Mouse (Mus musculus) embryonic facial prominence, embryonic 15.5 days (tissue): ENCODE results near the gene Syngr1. TPM values are rescaled to one million over a fixed set of nuclear protein-coding genes. Genes with fewer than 3 reads are reported as not detected.
A peak's percentile ranks its signal among the peaks of the same experiment; 100 is the strongest.

Source experiments
- ATAC-seq: fragments of 200-750 bp; cut with Nextera tagmentation; 2 replicates; pipeline ENCODE4 v1.8.0; 2017; ENCODE audit warnings: low read depth, moderate TSS enrichment; ENCODE audit not compliant: insufficient number of reproducible peaks, low FRiP score, low TSS enrichment
- H3K27ac ChIP-seq: fragments of 300-500 bp; sonication (generic); replicated peaks from 2 replicates; pipeline ENCODE4 v1.5.1; 2015; ENCODE audit warnings: mild to moderate bottlenecking, inconsistent platforms
- H3K27me3 ChIP-seq: fragments of 300-500 bp; sonication (generic); 2 replicates; pipeline ENCODE4 v1.6.1; 2015; ENCODE audit warnings: inconsistent platforms
- H3K36me3 ChIP-seq: fragments of 300-500 bp; sonication (generic); 2 replicates; pipeline ENCODE4 v1.6.1; 2015; ENCODE audit warnings: mild to moderate bottlenecking, inconsistent platforms
- H3K4me1 ChIP-seq: fragments of 300-500 bp; sonication (generic); 2 replicates; pipeline ENCODE4 v1.6.1; 2015; ENCODE audit warnings: inconsistent platforms
- H3K4me2 ChIP-seq: fragments of 300-500 bp; sonication (generic); replicated peaks from 2 replicates; pipeline ENCODE4 v1.6.1; 2015; ENCODE audit warnings: mild to moderate bottlenecking, inconsistent platforms
- H3K4me3 ChIP-seq: fragments of 300-500 bp; sonication (generic); replicated peaks from 2 replicates; pipeline ENCODE4 v1.5.1; 2015; ENCODE audit warnings: mild to moderate bottlenecking, inconsistent platforms
- H3K9ac ChIP-seq: fragments of 300-500 bp; sonication (generic); 2 replicates; pipeline ENCODE4 v1.6.1; 2015; ENCODE audit warnings: inconsistent platforms
- H3K9me3 ChIP-seq: fragments of 300-500 bp; sonication (generic); replicated peaks from 2 replicates; pipeline ENCODE4 v1.6.1; 2016; ENCODE audit warnings: inconsistent platforms
- WGBS: fragments of 180-500 bp; shearing (Covaris S2); methylation state at CpG from one replicate; pipeline ENCODE4 v1.1.7; 2015; 5-methylcytosine and 5-hydroxymethylcytosine counted together
- polyA plus RNA-seq: library from polyadenylated mRNA; unstranded; fragments of >200 nt; fragmentation: Nextera tagmentation; extraction: Ambion mirVana; gene quantifications from 2 replicates; pipeline ENCODE4 v1.2.1, GENCODE M21; 2015

Gene Syngr1
- polyA plus RNA-seq, 1 experiment from 2014 or later: 13.7 TPM

DNA sequence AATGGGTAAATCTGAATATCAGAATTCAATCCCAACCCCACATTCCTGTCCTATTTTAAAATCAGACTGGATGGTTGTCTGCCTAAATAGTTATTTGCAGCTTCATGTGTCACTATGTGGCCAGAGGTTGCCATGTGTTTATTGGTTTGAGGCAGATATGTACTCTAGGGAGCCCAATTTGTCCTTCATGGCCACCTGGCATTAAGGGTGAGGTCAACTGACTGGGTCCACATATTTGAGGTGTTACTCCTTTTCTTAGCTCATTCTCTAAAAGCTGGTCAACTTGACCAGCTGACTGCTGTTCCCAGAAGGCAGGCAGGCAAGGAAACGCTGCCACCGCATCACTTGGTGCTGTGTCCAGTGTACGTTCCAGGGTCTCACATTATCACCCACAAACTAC lies 11.2 kb upstream of the Syngr1 start:
- peaks cover 40% of the 10 kb centered on the region for H3K4me1 ChIP-seq
- H3K36me3 ChIP-seq: peaks cover 52% of the 10 kb centered on the region
- 0 out of 2 replicates have a peak overlapping the region, but pooled peaks have one; percentile 11 for H3K4me3 ChIP-seq
- H3K27me3 ChIP-seq: no peaks in the 10 kb centered on the region
- H3K27ac ChIP-seq: no peak overlapping the region
- 0 out of 2 replicates have a peak overlapping the region, but pooled peaks have one; percentile 8 for H3K4me2 ChIP-seq
- WGBS: 81% methylated on average over 3 of the region's 3 CpGs
- H3K9ac ChIP-seq: no peak overlapping the region
- H3K9me3 ChIP-seq: no peaks in the 10 kb centered on the region
- no peak for ATAC-seq

DNA sequence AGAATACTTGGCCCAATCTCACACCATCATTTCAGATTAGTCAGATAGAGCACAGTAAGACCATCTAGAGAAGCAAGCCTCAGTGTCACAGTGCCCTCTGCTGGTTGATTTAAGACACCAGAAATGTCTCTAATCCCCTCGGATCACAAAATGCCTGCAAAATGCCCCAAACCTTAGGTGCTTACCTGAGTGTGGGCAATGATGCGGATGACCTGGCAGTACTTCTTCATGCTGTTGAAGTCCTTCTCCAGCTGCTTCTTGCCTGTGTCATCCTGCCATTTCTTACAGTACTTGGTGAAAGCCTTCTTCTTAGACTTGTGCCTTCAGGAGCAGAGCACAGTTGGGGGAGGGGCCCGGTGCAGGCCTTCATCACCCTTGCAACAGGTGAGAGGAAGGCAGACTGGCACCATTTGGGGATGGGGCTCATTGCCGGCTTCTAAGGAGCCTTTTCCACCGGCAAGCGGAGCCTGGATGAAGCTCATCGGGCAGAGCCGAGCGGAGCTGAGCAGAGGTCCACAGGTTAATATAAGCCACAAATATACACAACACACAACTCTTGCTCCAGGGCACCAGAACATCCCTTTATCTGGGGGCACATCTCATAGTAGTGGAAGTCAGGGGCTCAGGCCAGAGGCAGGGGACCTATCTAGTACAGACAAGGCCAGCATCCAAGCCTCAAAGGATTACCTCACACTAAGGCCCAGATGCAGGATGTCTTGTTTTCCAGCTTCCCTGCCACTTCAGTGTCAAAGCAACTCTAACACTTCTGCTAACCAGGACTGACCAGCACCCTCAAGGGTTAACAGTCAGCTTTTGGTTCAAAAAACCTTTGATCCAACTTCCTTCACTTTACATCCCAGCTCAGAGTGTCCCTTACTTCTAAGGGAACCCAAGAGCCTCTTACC lies 10.2 kb upstream of the Syngr1 start:
- H3K36me3 ChIP-seq: peaks cover 52% of the 10 kb centered on the region
- 48% methylated on average over 9 of the region's 9 CpGs for WGBS
- H3K27ac ChIP-seq: peak overlapping the region; percentile 63

DNA sequence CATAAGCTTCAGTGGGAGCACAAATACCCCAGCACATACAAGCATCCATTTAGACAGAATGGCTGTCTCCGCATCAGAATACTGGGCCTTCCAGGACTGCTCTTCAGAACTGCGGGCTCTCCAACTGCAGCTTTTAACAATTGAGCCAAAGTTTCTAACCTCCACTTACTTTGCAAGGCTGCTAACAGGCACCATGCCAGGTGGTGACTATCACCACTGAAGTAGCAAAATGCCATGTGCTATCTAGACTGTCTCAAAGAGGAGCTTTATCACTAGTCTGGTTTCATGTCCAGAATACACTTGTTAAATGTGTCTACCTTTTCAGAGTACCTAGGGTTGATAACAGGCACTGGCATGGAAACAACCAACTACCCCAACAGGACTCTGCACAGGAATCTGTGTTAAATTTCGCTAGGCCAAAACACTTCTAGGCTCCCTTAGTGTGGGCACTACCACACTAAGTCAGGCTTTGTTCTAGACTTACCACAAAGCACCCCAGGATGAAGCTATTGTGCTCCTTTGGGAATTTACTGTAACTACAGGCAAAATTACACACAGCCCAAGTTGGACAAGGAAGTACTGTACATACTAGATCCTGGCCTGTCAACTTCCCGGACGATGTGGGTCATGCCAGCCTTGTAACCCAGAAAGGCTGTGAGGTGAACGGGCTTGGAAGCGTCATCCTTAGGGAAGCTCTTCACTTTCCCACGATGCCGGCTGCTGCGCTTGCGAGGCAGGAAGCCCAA lies 9.2 kb upstream of the Syngr1 start:
- WGBS: 5% methylated on average over 11 of the region's 11 CpGs
- Histone ChIP-seq H3K9ac (peak overlapping the region; percentile 91), H3K36me3 (peaks cover 51% of the 10 kb centered on the region), H3K9me3 (no peaks in the 10 kb centered on the region), H3K4me1 (peaks cover 28% of the 10 kb centered on the region), H3K4me2 (peak overlapping the region; percentile 63), H3K27ac (peak overlapping the region; percentile 97), H3K4me3 (peak overlapping the region; percentile 67), H3K27me3 (no peaks in the 10 kb centered on the region)
- no peak for ATAC-seq

More for the DNA sequence above, 10.2 kb upstream of the Syngr1 start:
- H3K4me3 ChIP-seq: peak overlapping the region; percentile 67
- ATAC-seq: no peak
- no peaks in the 10 kb centered on the region for H3K27me3 ChIP-seq
- peaks cover 31% of the 10 kb centered on the region for H3K4me1 ChIP-seq
- peak overlapping the region; percentile 63 for H3K4me2 ChIP-seq
- H3K9me3 ChIP-seq: no peaks in the 10 kb centered on the region
- peak overlapping the region; percentile 91 for H3K9ac ChIP-seq

DNA sequence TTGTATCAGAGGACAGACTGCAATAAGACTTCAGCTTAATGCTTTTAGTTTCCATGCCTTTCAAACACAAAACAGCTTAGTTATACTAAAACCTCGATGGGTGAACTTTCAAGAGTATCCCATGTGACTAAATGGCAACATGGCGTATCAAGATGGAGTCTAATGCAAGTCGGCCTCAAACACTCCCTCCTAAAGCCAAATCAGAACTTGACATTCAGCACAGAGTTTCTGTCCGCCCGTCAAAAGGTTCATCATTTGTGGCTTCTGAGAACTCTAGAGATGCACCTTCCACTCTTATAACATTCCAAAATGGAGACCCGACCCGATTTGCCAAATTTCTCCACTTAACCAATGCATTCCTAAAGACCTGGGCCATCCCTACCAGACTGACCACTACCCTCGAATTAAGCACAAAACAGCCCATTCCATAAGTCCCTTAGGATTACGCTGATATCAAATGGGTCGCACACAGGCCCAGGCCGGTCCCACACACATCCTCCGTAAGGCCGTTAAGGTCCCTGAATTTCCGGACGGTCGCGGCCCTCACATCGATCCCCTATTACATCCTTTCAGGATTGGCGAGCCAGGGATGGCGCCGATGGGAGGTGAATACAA lies 8.4 kb upstream of the Syngr1 start:
- H3K9ac ChIP-seq: peak overlapping the region; percentile 91
- no peaks in the 10 kb centered on the region for H3K9me3 ChIP-seq
- peak overlapping the region; percentile 97 for H3K27ac ChIP-seq
- under 1% methylated on average over 21 of the region's 21 CpGs for WGBS
- ATAC-seq: no peak; the same call in 1 of the 2 replicates
- peaks cover 28% of the 10 kb centered on the region for H3K4me1 ChIP-seq
- H3K36me3 ChIP-seq: peaks cover 43% of the 10 kb centered on the region
- peak overlapping the region; percentile 67 for H3K4me3 ChIP-seq
- no peaks in the 10 kb centered on the region for H3K27me3 ChIP-seq
- H3K4me2 ChIP-seq: peak overlapping the region; percentile 63

DNA sequence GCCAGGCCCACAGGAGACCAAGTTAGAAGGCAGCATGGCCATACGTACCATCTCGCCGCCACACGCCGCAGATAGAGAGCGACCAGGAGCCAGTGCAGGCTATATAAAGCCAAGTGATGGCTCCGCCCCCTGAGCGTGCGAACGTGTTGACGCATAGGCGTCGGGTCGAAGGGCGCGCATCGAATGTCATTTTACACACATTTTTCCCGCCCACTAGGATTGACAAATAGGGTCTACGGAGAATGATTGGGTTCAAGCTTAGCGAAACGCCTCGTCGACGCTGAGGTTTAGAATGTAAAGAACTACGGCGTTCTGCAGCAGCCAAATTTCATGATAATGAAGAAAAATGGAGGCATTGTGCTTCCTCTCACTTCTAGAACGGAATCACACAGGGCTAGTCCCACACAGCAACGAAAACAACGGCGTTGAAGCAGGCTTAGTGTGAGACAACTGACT lies 7.8 kb upstream of the Syngr1 start:
- H3K9ac ChIP-seq: peak overlapping the region; percentile 91
- no peaks in the 10 kb centered on the region for H3K27me3 ChIP-seq
- peaks cover 38% of the 10 kb centered on the region for H3K36me3 ChIP-seq
- H3K4me1 ChIP-seq: peaks cover 28% of the 10 kb centered on the region
- peak overlapping the region; percentile 97 for H3K27ac ChIP-seq
- H3K4me3 ChIP-seq: peak overlapping the region; percentile 67
- under 1% methylated on average over 30 of the region's 30 CpGs for WGBS
- peak overlapping the region; percentile 63 for H3K4me2 ChIP-seq
- no peaks in the 10 kb centered on the region for H3K9me3 ChIP-seq
- peak; percentile 96 for ATAC-seq

DNA sequence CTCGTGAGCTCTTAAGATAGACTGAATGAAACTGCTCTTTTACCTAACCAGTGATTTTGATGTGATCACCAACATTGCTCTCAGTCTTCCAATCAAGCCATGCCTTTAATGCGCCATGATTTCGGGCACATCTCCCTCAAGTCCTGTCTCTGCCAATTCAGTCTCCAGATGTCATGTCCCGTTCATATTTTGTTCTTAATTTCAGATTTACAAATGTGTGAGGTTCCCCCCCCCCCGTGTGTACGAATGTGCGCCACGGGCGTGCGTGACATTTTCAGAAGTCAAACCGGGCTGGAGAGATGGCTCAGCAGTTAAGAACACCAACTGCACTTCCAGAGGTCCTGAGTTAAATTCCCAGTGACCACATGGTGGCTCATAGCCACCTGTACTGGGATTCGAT lies 7.4 kb upstream of the Syngr1 start:
- Histone ChIP-seq H3K27ac (peak overlapping the region; percentile 97), H3K9me3 (no peaks in the 10 kb centered on the region), H3K4me3 (peak overlapping the region; percentile 67), H3K4me2 (peak overlapping the region; percentile 63), H3K27me3 (no peaks in the 10 kb centered on the region), H3K9ac (peak overlapping the region; percentile 26), H3K4me1 (peaks cover 28% of the 10 kb centered on the region), H3K36me3 (peaks cover 34% of the 10 kb centered on the region)
- 1% methylated on average over 12 of the region's 12 CpGs for WGBS
- ATAC-seq: no peak

DNA sequence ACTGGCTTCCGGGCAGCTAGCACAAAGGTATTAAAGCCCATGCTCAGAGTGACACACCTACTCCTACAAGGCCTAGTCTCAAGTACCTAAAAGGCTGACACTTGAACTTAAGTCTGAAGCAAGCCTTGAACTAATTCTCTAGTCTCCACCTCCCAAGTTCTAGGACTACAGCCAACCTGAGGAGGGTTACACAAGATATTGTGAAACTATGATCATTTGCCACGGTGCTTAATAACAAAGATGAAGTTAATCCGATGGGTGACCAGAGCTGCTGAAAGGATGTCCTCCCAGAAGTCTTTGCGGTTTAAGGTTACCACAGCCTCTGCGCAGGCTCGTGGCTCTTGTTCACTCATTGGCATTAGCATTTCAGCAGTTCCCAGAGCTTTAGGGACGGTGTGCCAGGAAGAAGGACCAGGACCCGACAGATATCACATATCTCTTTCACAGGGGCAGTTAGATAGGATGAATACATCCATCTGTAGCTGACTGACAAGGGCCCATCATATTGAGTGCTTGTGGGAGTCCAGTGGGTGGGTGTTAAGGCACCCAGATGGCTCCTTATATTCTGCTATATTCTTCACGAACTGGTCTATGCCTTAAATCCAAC lies 3.6 kb upstream of the Syngr1 start:
- no peak for ATAC-seq
- WGBS: 77% methylated on average over 9 of the region's 9 CpGs
- Histone ChIP-seq H3K9me3 (no peaks in the 10 kb centered on the region), H3K36me3 (no peaks in the 10 kb centered on the region), H3K4me2 (no peak overlapping the region), H3K9ac (no peak overlapping the region), H3K27ac (no peak overlapping the region), H3K27me3 (peaks cover 32% of the 10 kb centered on the region), H3K4me3 (no peak overlapping the region), H3K4me1 (peaks cover 17% of the 10 kb centered on the region; the same call in 1 of the 2 replicates)

DNA sequence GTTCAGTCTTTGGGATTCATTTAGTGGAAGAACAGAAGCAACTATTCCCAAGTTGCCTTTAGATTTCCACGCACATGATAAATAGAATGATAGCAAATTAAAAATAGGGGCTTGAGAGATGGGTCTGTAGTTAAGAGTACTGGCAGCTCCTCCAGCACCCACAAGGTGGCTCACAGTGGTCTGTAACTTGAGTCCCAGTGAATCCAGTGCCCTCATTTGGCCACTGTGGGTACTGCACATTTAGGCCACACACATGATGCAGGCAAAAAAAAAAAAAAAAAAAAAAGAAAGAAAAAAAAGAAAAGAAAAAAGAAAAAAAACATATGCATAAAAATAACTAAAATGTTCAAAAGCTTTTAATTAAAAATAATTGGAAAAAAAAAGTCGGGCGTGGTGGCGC lies 2.5 kb upstream of the Syngr1 start:
- H3K27ac ChIP-seq: no peak overlapping the region
- no peak overlapping the region for H3K4me3 ChIP-seq
- ATAC-seq: no peak
- 27% methylated on average over 4 of the region's 4 CpGs for WGBS
- H3K9me3 ChIP-seq: no peaks in the 10 kb centered on the region
- H3K4me1 ChIP-seq: peaks cover 19% of the 10 kb centered on the region; the same call in 1 of the 2 replicates
- no peaks in the 10 kb centered on the region for H3K36me3 ChIP-seq
- H3K9ac ChIP-seq: no peak overlapping the region
- H3K4me2 ChIP-seq: no peak overlapping the region
- H3K27me3 ChIP-seq: peaks cover 40% of the 10 kb centered on the region

DNA sequence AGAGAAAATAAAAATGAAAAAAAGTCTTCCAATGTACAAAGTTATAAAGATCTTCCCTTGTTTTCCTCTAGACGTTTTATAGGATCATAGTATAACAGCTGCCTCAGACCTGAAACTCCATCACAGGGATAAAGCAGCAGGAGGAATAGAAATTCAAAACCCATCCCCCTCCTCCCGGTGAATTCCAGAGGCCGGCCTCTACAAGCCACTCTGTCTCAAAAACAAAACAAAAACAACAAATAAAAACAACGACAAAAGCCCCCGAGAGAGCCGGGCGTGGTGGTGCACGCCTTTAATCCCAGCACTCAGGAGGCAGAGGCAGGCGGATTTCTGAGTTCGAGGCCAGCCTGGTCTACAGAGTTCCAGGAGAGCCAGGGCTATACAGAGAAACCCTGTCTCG lies 979 bp upstream of the Syngr1 start:
- no peak overlapping the region for H3K9ac ChIP-seq
- H3K36me3 ChIP-seq: no peaks in the 10 kb centered on the region
- no peak overlapping the region for H3K4me2 ChIP-seq
- H3K27me3 ChIP-seq: peaks cover 40% of the 10 kb centered on the region
- H3K9me3 ChIP-seq: no peaks in the 10 kb centered on the region
- no peak overlapping the region for H3K4me3 ChIP-seq
- H3K27ac ChIP-seq: no peak overlapping the region
- H3K4me1 ChIP-seq: peaks cover 19% of the 10 kb centered on the region; the same call in 1 of the 2 replicates
- no peak for ATAC-seq
- WGBS: 66% methylated on average over 11 of the region's 11 CpGs

DNA sequence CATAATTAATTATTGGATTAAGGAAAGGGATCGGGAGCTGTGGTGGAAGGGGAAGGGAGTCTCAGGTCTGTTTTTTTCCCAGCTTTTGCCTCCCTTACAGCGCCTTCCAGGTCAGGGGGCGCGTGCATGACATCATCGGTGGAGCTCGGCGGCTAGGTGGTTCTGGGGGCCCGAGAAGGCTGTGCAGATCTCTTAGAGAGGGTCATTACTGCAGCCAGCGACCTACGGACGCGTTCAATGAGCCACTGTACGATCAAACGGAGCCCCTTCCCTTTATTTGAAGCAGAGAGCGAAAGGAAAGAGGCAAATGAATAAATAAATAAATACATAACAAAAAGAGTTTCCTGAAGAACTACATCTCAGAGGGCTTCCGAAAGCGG lies 403 bp upstream of the Syngr1 start:
- Histone ChIP-seq H3K9ac (peak overlapping the region; percentile 41; the same call in 1 of the 2 replicates), H3K4me2 (peak overlapping the region; percentile 95), H3K27ac (no peak overlapping the region), H3K36me3 (no peaks in the 10 kb centered on the region), H3K27me3 (peaks cover 40% of the 10 kb centered on the region), H3K4me1 (peaks cover 19% of the 10 kb centered on the region; the same call in 1 of the 2 replicates), H3K9me3 (no peaks in the 10 kb centered on the region), H3K4me3 (peak overlapping the region; percentile 59)
- no peak for ATAC-seq
- WGBS: 2% methylated on average over 17 of the region's 17 CpGs
